Mouse (Mus musculus): Measurements from ENCODE around the gene Ift20. TPM values are rescaled to one million over a fixed set of nuclear protein-coding genes. Genes with fewer than 3 reads are reported as not detected.
A peak's percentile ranks its signal among the peaks of the same experiment; 100 is the strongest.
"Not testable (repeated sequence)": the region's sequence is repeated elsewhere in the genome, so short reads cannot be mapped to it uniquely, and the experiment has no call there.

Ift20 gene
- total and polyA plus RNA-seq, 2 experiments from 2014 or later: 106 to 124 TPM

DNA sequence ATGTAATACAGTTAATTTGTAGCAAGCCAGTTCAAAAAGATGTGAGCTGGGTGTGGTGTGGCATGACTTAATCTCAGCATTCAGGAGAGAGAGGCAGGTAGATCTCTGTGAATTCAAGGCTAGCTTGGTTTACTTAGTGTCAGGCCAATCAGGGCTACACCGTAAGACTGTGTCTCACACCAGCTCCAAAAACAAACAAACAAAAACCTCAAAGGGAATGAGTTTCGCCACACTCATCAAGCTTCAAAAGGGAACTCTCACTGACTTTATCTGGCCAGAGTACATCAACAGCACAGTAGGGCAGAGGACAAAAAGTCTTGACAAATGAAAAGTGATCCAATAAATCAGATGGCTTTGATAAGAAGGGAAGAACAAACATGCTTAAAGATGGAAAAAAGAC lies 38.8 kb downstream of the Ift20 start:
- Histone ChIP-seq H3K9me3 (ENCODE audit: low read length) (no peaks in the 10 kb centered on the region), H3K9ac (no peak overlapping the region), H3K27ac (ENCODE audit: low read depth, low read length) (no peak overlapping the region), H3K4me1 (ENCODE audit: insufficient read depth) (no peaks in the 10 kb centered on the region), H3K4me2 (ENCODE audit: low read depth) (no peak overlapping the region), H3K4me3 (ENCODE audit: low read depth, low read length) (no peak overlapping the region), H3K27me3 (ENCODE audit: insufficient read depth, low read length) (no peaks in the 10 kb centered on the region), H3K36me3 (ENCODE audit: insufficient read depth) (peaks cover 34% of the 10 kb centered on the region)
- no peak for DNase-seq
- 87% methylated on average over 2 of the region's 2 CpGs for WGBS
- no peak for TF ChIP-seq CTCF (IDR thresholded peaks at IDR 0.05; ENCODE audit: low read depth)
- no peak for ATAC-seq

- 92% methylated on average over 6 of the region's 6 CpGs for WGBS
- no peaks in the 10 kb centered on the region for H3K4me1 ChIP-seq (ENCODE audit: insufficient read depth)
- H3K9me3 ChIP-seq (ENCODE audit: low read length): no peaks in the 10 kb centered on the region
- DNase-seq (no peak), ATAC-seq (no peak)
- H3K4me3 ChIP-seq (ENCODE audit: low read depth, low read length): no peak overlapping the region
- H3K27ac ChIP-seq (ENCODE audit: low read depth, low read length): no peak overlapping the region
- H3K4me2 ChIP-seq (ENCODE audit: low read depth): no peak overlapping the region
- H3K36me3 ChIP-seq (ENCODE audit: insufficient read depth): peaks cover 30% of the 10 kb centered on the region
- no peaks in the 10 kb centered on the region for H3K27me3 ChIP-seq (ENCODE audit: insufficient read depth, low read length)
- TF ChIP-seq CTCF (IDR thresholded peaks at IDR 0.05; ENCODE audit: low read depth): no peak
- no peak overlapping the region for H3K9ac ChIP-seq
Measured at GRCm38 (mm10) chr11:78582848-78583247, 46.7 kb downstream of the Ift20 start.

DNA sequence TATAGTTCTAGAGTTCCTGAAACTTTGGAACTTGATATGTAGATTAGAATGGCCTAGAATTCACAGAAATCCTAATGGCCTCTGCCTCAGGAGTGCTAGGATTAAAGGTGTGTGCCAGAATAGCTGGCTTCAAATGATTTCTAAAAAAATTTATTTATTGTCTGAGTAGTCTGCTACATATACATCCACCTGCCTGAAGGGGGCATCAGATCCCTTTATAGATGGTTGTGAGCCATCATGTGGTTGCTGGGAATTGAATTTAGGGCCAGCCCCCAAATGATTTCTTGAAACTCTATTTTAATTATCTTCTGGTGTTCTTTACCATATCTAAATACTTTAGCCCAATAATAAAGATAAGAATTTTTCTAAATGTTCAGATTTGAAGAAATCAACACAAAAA lies 49.9 kb downstream of the Ift20 start:
- Histone ChIP-seq H3K27ac (ENCODE audit: low read depth, low read length) (no peak overlapping the region), H3K4me3 (ENCODE audit: low read depth, low read length) (no peak overlapping the region), H3K9ac (no peak overlapping the region), H3K27me3 (ENCODE audit: insufficient read depth, low read length) (no peaks in the 10 kb centered on the region), H3K36me3 (ENCODE audit: insufficient read depth) (peaks cover 17% of the 10 kb centered on the region), H3K9me3 (ENCODE audit: low read length) (no peaks in the 10 kb centered on the region), H3K4me1 (ENCODE audit: insufficient read depth) (no peaks in the 10 kb centered on the region), H3K4me2 (ENCODE audit: low read depth) (no peak overlapping the region)
- DNase-seq (no peak), ATAC-seq (no peak)
- no peak for TF ChIP-seq CTCF (IDR thresholded peaks at IDR 0.05; ENCODE audit: low read depth)

DNA sequence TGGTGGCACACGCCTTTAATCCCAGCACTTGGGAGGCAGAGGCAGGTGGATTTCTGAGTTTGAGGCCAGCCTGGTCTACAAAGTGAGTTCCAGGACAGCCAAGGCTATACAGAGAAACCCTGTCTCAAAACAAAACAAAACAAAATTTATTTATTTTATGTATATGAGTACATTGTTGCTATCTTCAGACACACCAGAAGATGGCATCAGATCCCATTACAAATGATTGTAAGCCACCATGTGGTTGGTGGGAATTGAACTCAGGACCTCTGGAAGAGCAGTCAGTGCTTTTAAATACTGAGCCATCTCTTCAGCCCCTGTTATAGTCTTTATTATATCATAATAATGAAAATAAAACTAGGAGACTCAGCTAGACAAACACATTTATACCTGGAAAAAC lies 51.5 kb downstream of the Ift20 start:
- H3K4me3 ChIP-seq (ENCODE audit: low read depth, low read length); ATAC-seq; H3K27me3 ChIP-seq (ENCODE audit: insufficient read depth, low read length); H3K9ac ChIP-seq; DNase-seq; H3K27ac ChIP-seq (ENCODE audit: low read depth, low read length); H3K4me1 ChIP-seq (ENCODE audit: insufficient read depth); H3K4me2 ChIP-seq (ENCODE audit: low read depth); H3K9me3 ChIP-seq (ENCODE audit: low read length): not testable (repeated sequence)
- WGBS: 97% methylated on average over 1 of the region's 1 CpGs
- peak; percentile 37 for TF ChIP-seq CTCF (IDR thresholded peaks at IDR 0.05; ENCODE audit: low read depth)
- peaks cover 14% of the 10 kb centered on the region for H3K36me3 ChIP-seq (ENCODE audit: insufficient read depth)

Other genes starting within 250 kb of the Ift20 start
- gene BC030499, start 245.5 kb upstream of the Ift20 start, total RNA-seq (2014; rRNA removed): 0.38 and 0.62 TPM in 2 replicates
- not detected in 2 replicates for gene BC030499, start 245.5 kb upstream of the Ift20 start, polyA plus RNA-seq (2015; fragmentation: Nextera tagmentation; extraction: Ambion mirVana)
- 5.7 and 6.5 TPM in 2 replicates for gene Spag5, start 234.8 kb upstream of the Ift20 start, total RNA-seq (2014; rRNA removed)
- 3.5 and 4.8 TPM in 2 replicates for gene Spag5, start 234.8 kb upstream of the Ift20 start, polyA plus RNA-seq (2015; fragmentation: Nextera tagmentation; extraction: Ambion mirVana)
- 187 and 207 TPM in 2 replicates for gene Aldoc, start 213.4 kb upstream of the Ift20 start, total RNA-seq (2014; rRNA removed)
- 182 and 219 TPM in 2 replicates for gene Aldoc, start 213.4 kb upstream of the Ift20 start, polyA plus RNA-seq (2015; fragmentation: Nextera tagmentation; extraction: Ambion mirVana)
- gene Pigs, start 207.9 kb upstream of the Ift20 start, total RNA-seq (2014; rRNA removed): 33.0 and 43.1 TPM in 2 replicates
- gene Pigs, start 207.9 kb upstream of the Ift20 start, polyA plus RNA-seq (2015; fragmentation: Nextera tagmentation; extraction: Ambion mirVana): 63.7 and 76.8 TPM in 2 replicates
- gene Unc119, start 192.9 kb upstream of the Ift20 start, total RNA-seq (2014; rRNA removed): 86.5 and 99.7 TPM in 2 replicates
- 72.2 and 72.5 TPM in 2 replicates for gene Unc119, start 192.9 kb upstream of the Ift20 start, polyA plus RNA-seq (2015; fragmentation: Nextera tagmentation; extraction: Ambion mirVana)
- gene Foxn1, start 149.8 kb upstream of the Ift20 start, total RNA-seq (2014; rRNA removed): not detected in 2 replicates
- gene Foxn1, start 149.8 kb upstream of the Ift20 start, polyA plus RNA-seq (2015; fragmentation: Nextera tagmentation; extraction: Ambion mirVana): not detected in 2 replicates
- gene Slc13a2, start 114.1 kb upstream of the Ift20 start, total RNA-seq (2014; rRNA removed): not detected in 2 replicates
- not detected in 2 replicates for gene Slc13a2, start 114.1 kb upstream of the Ift20 start, polyA plus RNA-seq (2015; fragmentation: Nextera tagmentation; extraction: Ambion mirVana)
- gene Slc46a1, start 70.7 kb upstream of the Ift20 start, total RNA-seq (2014; rRNA removed): 10.8 and 11.2 TPM in 2 replicates
- 16.5 and 18.8 TPM in 2 replicates for gene Slc46a1, start 70.7 kb upstream of the Ift20 start, polyA plus RNA-seq (2015; fragmentation: Nextera tagmentation; extraction: Ambion mirVana)
- 47.5 and 48.3 TPM in 2 replicates for gene Sarm1, start 38.6 kb upstream of the Ift20 start, total RNA-seq (2014; rRNA removed)
- gene Sarm1, start 38.6 kb upstream of the Ift20 start, polyA plus RNA-seq (2015; fragmentation: Nextera tagmentation; extraction: Ambion mirVana): 32.7 and 34.7 TPM in 2 replicates
- gene Vtn, start 37.3 kb upstream of the Ift20 start, total RNA-seq (2014; rRNA removed): 82.8 and 94.4 TPM in 2 replicates
- gene Vtn, start 37.3 kb upstream of the Ift20 start, polyA plus RNA-seq (2015; fragmentation: Nextera tagmentation; extraction: Ambion mirVana): 111 and 129 TPM in 2 replicates
- 0.14 and 0.15 TPM in 2 replicates for gene Sebox, start 32.9 kb upstream of the Ift20 start, total RNA-seq (2014; rRNA removed)
- 0.35 TPM in 1 of 2 replicates, not detected in the other for gene Sebox, start 32.9 kb upstream of the Ift20 start, polyA plus RNA-seq (2015; fragmentation: Nextera tagmentation; extraction: Ambion mirVana)
- 64.8 and 73.2 TPM in 2 replicates for gene Tmem199, start 24.2 kb upstream of the Ift20 start, total RNA-seq (2014; rRNA removed)
- 84.2 and 86.0 TPM in 2 replicates for gene Tmem199, start 24.2 kb upstream of the Ift20 start, polyA plus RNA-seq (2015; fragmentation: Nextera tagmentation; extraction: Ambion mirVana)
- 139 and 157 TPM in 2 replicates for gene Poldip2, start 24.2 kb upstream of the Ift20 start, total RNA-seq (2014; rRNA removed)
- gene Poldip2, start 24.2 kb upstream of the Ift20 start, polyA plus RNA-seq (2015; fragmentation: Nextera tagmentation; extraction: Ambion mirVana): 165 and 175 TPM in 2 replicates
- 38.9 and 42.7 TPM in 2 replicates for gene Tnfaip1, start within 50 bp of the Ift20 start, total RNA-seq (2014; rRNA removed)
- 54.6 and 66.3 TPM in 2 replicates for gene Tnfaip1, start within 50 bp of the Ift20 start, polyA plus RNA-seq (2015; fragmentation: Nextera tagmentation; extraction: Ambion mirVana)
- gene Tmem97, start 14.4 kb downstream of the Ift20 start, total RNA-seq (2014; rRNA removed): 32.7 and 33.9 TPM in 2 replicates
- gene Tmem97, start 14.4 kb downstream of the Ift20 start, polyA plus RNA-seq (2015; fragmentation: Nextera tagmentation; extraction: Ambion mirVana): 37.1 and 42.1 TPM in 2 replicates
- 43.1 and 43.2 TPM in 2 replicates for gene Nlk, start 161.0 kb downstream of the Ift20 start, total RNA-seq (2014; rRNA removed)
- 26.0 and 27.8 TPM in 2 replicates for gene Nlk, start 161.0 kb downstream of the Ift20 start, polyA plus RNA-seq (2015; fragmentation: Nextera tagmentation; extraction: Ambion mirVana)
- gene Ccnq, start 215.4 kb downstream of the Ift20 start, total RNA-seq (2014; rRNA removed): 28.3 and 30.7 TPM in 2 replicates
- gene Ccnq, start 215.4 kb downstream of the Ift20 start, polyA plus RNA-seq (2015; fragmentation: Nextera tagmentation; extraction: Ambion mirVana): 31.8 and 33.1 TPM in 2 replicates